Mouse (Mus musculus) CH12.LX (cell line): ENCODE measurements at regions not wholly inside any gene's neighbourhood (a gene's known extent, or its start where the extent isn't known, plus 50 kb on each side); places are given as distances from the start of the nearest gene placed in this dataset.

Experiments used
- DNase-seq: peaks from one replicate; pipeline ENCODE4 v3.0.0-alpha.2; 2013; ENCODE audit errors: extremely low read depth
- H3K27ac ChIP-seq: 2 replicates; pipeline ENCODE4 v1.5.1; 2012; ENCODE audit warnings: low read depth, mild to moderate bottlenecking, control low read depth, moderate library complexity; ENCODE audit not compliant: insufficient read depth
- H3K27me3 ChIP-seq: replicated peaks from 2 replicates; pipeline ENCODE3; 2012; ENCODE audit warnings: inconsistent platforms
- H3K36me3 ChIP-seq, 2 experiments: replicated peaks in 1 of 2; 2 replicates each; pipeline versions ENCODE3 to v1.6.1; 2012; ENCODE audit warnings: inconsistent platforms in 1 of 2, low read length in 1 of 2, mild to moderate bottlenecking in 1 of 2, mixed read lengths in 1 of 2, moderate library complexity in 1 of 2; ENCODE audit not compliant: control insufficient read depth in 1 of 2, insufficient read depth in 1 of 2
- H3K4me1 ChIP-seq, 2 experiments: 2 replicates each; pipeline ENCODE4 v1.6.1; 2012; ENCODE audit warnings: inconsistent platforms in 1 of 2, moderate library complexity in 1 of 2; ENCODE audit not compliant: insufficient read depth in 2 of 2, control insufficient read depth in 1 of 2
- H3K4me2 ChIP-seq: 2 replicates; pipeline ENCODE4 v1.6.1; 2012; ENCODE audit warnings: low read depth, mild to moderate bottlenecking, control low read depth; ENCODE audit not compliant: poor library complexity, insufficient read depth, severe bottlenecking
- H3K4me3 ChIP-seq, 3 experiments: fragments of 150-350 bp in 1 of 3; sonication (generic) in 1 of 3; replicated peaks in 1 of 3; 2 replicates each; pipeline versions ENCODE3 to v1.5.1; 2011 to 2012; ENCODE audit warnings: low read depth in 2 of 3, low read length in 2 of 3, mild to moderate bottlenecking in 2 of 3, moderate library complexity in 2 of 3, control low read depth in 1 of 3, improper control_type of control experiment in 1 of 3, inconsistent platforms in 1 of 3, mixed read lengths in 1 of 3; ENCODE audit not compliant: poor library complexity in 1 of 3
- H3K79me2 ChIP-seq: replicated peaks from 2 replicates; pipeline ENCODE4 v1.6.1; 2012; ENCODE audit warnings: mild to moderate bottlenecking, moderate library complexity; ENCODE audit not compliant: control insufficient read depth, poor library complexity, insufficient read depth, severe bottlenecking; ENCODE audit errors: extremely low read depth
- H3K9ac ChIP-seq: 2 replicates; pipeline ENCODE4 v1.6.1; 2012; ENCODE audit warnings: low read depth, mild to moderate bottlenecking, control low read depth, moderate library complexity; ENCODE audit not compliant: insufficient read depth
- H3K9me3 ChIP-seq: replicated peaks from 2 replicates; pipeline ENCODE3; 2012; ENCODE audit warnings: low read length, inconsistent platforms, mixed read lengths
- BHLHE40 ChIP-seq: IDR thresholded peaks from 2 replicates; pipeline ENCODE4 v1.6.1; 2011; ENCODE audit warnings: mild to moderate bottlenecking, low read depth, low read length, improper control_type of control experiment
- CHD1 ChIP-seq: IDR thresholded peaks from 2 replicates; pipeline ENCODE4 v1.6.1; 2012; ENCODE audit warnings: low read depth, low read length, improper control_type of control experiment, inconsistent platforms
- E2F4 ChIP-seq: IDR thresholded peaks from 2 replicates; pipeline ENCODE4 v1.6.1; 2011; ENCODE audit warnings: low read depth, low read length, improper control_type of control experiment; ENCODE audit not compliant: insufficient replicate concordance
- ELF1 ChIP-seq: IDR thresholded peaks from 2 replicates; pipeline ENCODE4 v1.6.1; 2014; ENCODE audit warnings: low read depth, mild to moderate bottlenecking, inconsistent platforms, low read length, improper control_type of control experiment
- GABPA ChIP-seq: IDR thresholded peaks from 2 replicates; pipeline ENCODE4 v1.6.1; 2012; ENCODE audit warnings: low read depth, low read length, improper control_type of control experiment, inconsistent platforms; ENCODE audit not compliant: insufficient replicate concordance
- HCFC1 ChIP-seq: IDR thresholded peaks from 2 replicates; pipeline ENCODE4 v1.6.1; 2012; ENCODE audit warnings: low read depth, mild to moderate bottlenecking, inconsistent platforms, low read length, improper control_type of control experiment
- KAT2A ChIP-seq: IDR thresholded peaks from 2 replicates; pipeline ENCODE4 v1.6.1; 2012; ENCODE audit warnings: low read length, improper control_type of control experiment, inconsistent platforms; ENCODE audit not compliant: insufficient replicate concordance
- MAX ChIP-seq: IDR thresholded peaks from 2 replicates; pipeline ENCODE4 v1.6.1; 2011; ENCODE audit warnings: low read length, improper control_type of control experiment
- MAZ ChIP-seq: IDR thresholded peaks from 2 replicates; pipeline ENCODE4 v1.6.1; 2012; ENCODE audit warnings: low read depth, mild to moderate bottlenecking, inconsistent platforms, low read length, improper control_type of control experiment, moderate library complexity
- MXI1 ChIP-seq: IDR thresholded peaks from 2 replicates; pipeline ENCODE4 v1.6.1; 2011; ENCODE audit warnings: mild to moderate bottlenecking, low read depth, low read length, improper control_type of control experiment
- NRF1 ChIP-seq: IDR thresholded peaks from 2 replicates; pipeline ENCODE4 v1.6.1; 2014; ENCODE audit warnings: low read depth, mild to moderate bottlenecking, inconsistent platforms, low read length, improper control_type of control experiment, moderate library complexity
- POLR2AphosphoS2 ChIP-seq: IDR thresholded peaks from 2 replicates; pipeline ENCODE4 v1.6.1; 2011; ENCODE audit warnings: low read depth, low read length, improper control_type of control experiment
- RAD21 ChIP-seq: IDR thresholded peaks from 2 replicates; pipeline ENCODE4 v1.6.1; 2011; ENCODE audit warnings: low read depth, mild to moderate bottlenecking, low read length, improper control_type of control experiment, moderate library complexity
- RCOR1 ChIP-seq: conservative IDR thresholded peaks from 2 replicates; pipeline ENCODE4 v1.6.1; 2012; ENCODE audit warnings: low read depth, mild to moderate bottlenecking, inconsistent platforms, low read length, improper control_type of control experiment
- SIN3A ChIP-seq: IDR thresholded peaks from 2 replicates; pipeline ENCODE4 v1.6.1; 2012; ENCODE audit warnings: low read length, improper control_type of control experiment, inconsistent platforms
- TBP ChIP-seq: conservative IDR thresholded peaks from 2 replicates; pipeline ENCODE4 v1.6.1; 2011; ENCODE audit warnings: low read depth, low read length, improper control_type of control experiment
- TCF12 ChIP-seq: IDR thresholded peaks from 2 replicates; pipeline ENCODE4 v1.6.1; 2014; ENCODE audit warnings: low read depth, mild to moderate bottlenecking, inconsistent platforms, low read length, improper control_type of control experiment
- USF1 ChIP-seq: IDR thresholded peaks from 2 replicates; pipeline ENCODE4 v1.6.1; 2014; ENCODE audit warnings: low read depth, mild to moderate bottlenecking, inconsistent platforms, low read length, improper control_type of control experiment
- ZC3H11A ChIP-seq: IDR thresholded peaks from 2 replicates; pipeline ENCODE4 v1.6.1; 2012; ENCODE audit warnings: low read depth, mild to moderate bottlenecking, inconsistent platforms, low read length, improper control_type of control experiment
- ZKSCAN1 ChIP-seq: IDR thresholded peaks from 2 replicates; pipeline ENCODE4 v1.6.1; 2012; ENCODE audit warnings: low read depth, inconsistent platforms, low read length, improper control_type of control experiment, borderline replicate concordance
- ZMIZ1 ChIP-seq: IDR thresholded peaks from 2 replicates; pipeline ENCODE4 v1.6.1; 2012; ENCODE audit warnings: low read depth, mild to moderate bottlenecking, inconsistent platforms, low read length, improper control_type of control experiment
- dilution Hi-C: fragments of 300-500 bp; cut with MboI; formaldehyde crosslinking; loops from 2 replicates; pipeline ENCODE4 v1.14.3; 2020; ENCODE audit warnings: low sequenced_read_pairs; ENCODE audit not compliant: extremely low pct_unique_long_range_greater_than_20kb, extremely low pct_ligation_motif_present
- in situ Hi-C: fragments of 300-500 bp; cut with MboI; formaldehyde crosslinking; loops from 3 replicates; pipeline ENCODE4 v1.14.3; 2019; ENCODE audit warnings: low sequenced_read_pairs, low pct_ligation_motif_present, low pct_unique_long_range_greater_than_20kb, mixed read lengths

GRCm38 (mm10) chr4:81177443-81178041, 265.1 kb downstream of the Mpdz start:
- dilution Hi-C loops = no loop called here
- Histone ChIP-seq H3K27me3 (no peaks in the 10 kb centered on the region), H3K36me3 (no peaks in the 10 kb centered on the region), H3K4me3 (no peak overlapping the region)
- TF ChIP-seq ZC3H11A (no peak), MAX (no peak), TCF12 (no peak), HCFC1 (no peak), USF1 (no peak), KAT2A (no peak), MAZ (no peak), POLR2AphosphoS2 (no peak), MXI1 (no peak), SIN3A (no peak), ZMIZ1 (no peak), NRF1 (no peak), GABPA (no peak), RCOR1 (no peak), ELF1 (no peak), ZKSCAN1 (no peak), TBP (no peak), CHD1 (no peak), BHLHE40 (no peak)
- TF ChIP-seq, all 38 proteins: peak for 0
- H3K4me1 ChIP-seq = no peaks in the 10 kb centered on the region
- no peak for DNase-seq
- H3K9me3 ChIP-seq = peaks cover 57% of the 10 kb centered on the region
- in situ Hi-C loops = no loop called here
- H3K4me2 ChIP-seq = no peak overlapping the region
- H3K9ac ChIP-seq = no peak overlapping the region
- no peaks in the 10 kb centered on the region for H3K79me2 ChIP-seq
- no peak overlapping the region for H3K27ac ChIP-seq

- H3K36me3 ChIP-seq = no peaks in the 10 kb centered on the region
- no peak overlapping the region for H3K4me2 ChIP-seq
- H3K27ac ChIP-seq = no peak overlapping the region
- dilution Hi-C loops (no loop called here), in situ Hi-C loops (no loop called here)
- TF ChIP-seq ZKSCAN1 = no peak
- no peak for TF ChIP-seq HCFC1
- no peak for TF ChIP-seq RAD21
- TF ChIP-seq RCOR1 = no peak
- no peak for TF ChIP-seq E2F4
- H3K4me3 ChIP-seq = no peak overlapping the region
- H3K9me3 ChIP-seq = peaks cover 55% of the 10 kb centered on the region
- H3K9ac ChIP-seq = no peak overlapping the region
- H3K79me2 ChIP-seq = no peaks in the 10 kb centered on the region
- H3K27me3 ChIP-seq = no peaks in the 10 kb centered on the region
- DNase-seq = no peak
- H3K4me1 ChIP-seq = no peaks in the 10 kb centered on the region
These were observed 264.4 kb downstream of the Mpdz start for GRCm38 (mm10) chr4:81178047-81178781.
